Mouse (Mus musculus) heart, adult 2 months (tissue): ENCODE results near the gene Crtc2.

Experiments used
- CTCF ChIP-seq: fragments of 200-600 bp; IDR thresholded peaks from 2 replicates; pipeline ENCODE4 v1.8.1; 2022; ENCODE audit warnings: antibody characterized with exemption, mild to moderate bottlenecking, moderate library complexity
- POLR2A ChIP-seq: fragments of 200-500 bp; IDR thresholded peaks from 2 replicates; pipeline ENCODE4 v1.6.1; 2011; ENCODE audit warnings: mild to moderate bottlenecking, low read depth, low read length, control low read depth; ENCODE audit not compliant: insufficient read depth

- peak; percentile 71; the same call in 1 of the 2 replicates for TF ChIP-seq POLR2A
- TF ChIP-seq CTCF = no peak
Observed at GRCm38 (mm10) chr3:90220531-90220951, 33.4 kb upstream of the Crtc2 start.
